Mouse (Mus musculus): ENCODE measurements around the gene Ttl. TPM values are rescaled to one million over a fixed set of nuclear protein-coding genes. Genes with fewer than 3 reads are reported as not detected.

The Ttl gene
- polyA plus RNA-seq, 1 experiment = 2.2 TPM

GRCm38 (mm10) chr2:129121986-129122385, 56.2 kb downstream of the Ttl start:
- no peaks in the 10 kb centered on the region for H3K4me1 ChIP-seq (ENCODE audit: control insufficient read depth, insufficient read depth, low read length)
- H3K4me3 ChIP-seq (replicated peaks; ENCODE audit: control insufficient read depth, low read depth, low read length) = no peak overlapping the region
- 90% methylated on average over 8 of the region's 8 CpGs for WGBS
- no peak overlapping the region for H3K27ac ChIP-seq (ENCODE audit: control insufficient read depth, insufficient read depth, low read depth, low read length, poor library complexity)
- TF ChIP-seq CTCF (IDR thresholded peaks at IDR 0.05; ENCODE audit: control insufficient read depth, insufficient read depth, low read length) = no peak
- no peak for TF ChIP-seq POLR2A (IDR thresholded peaks at IDR 0.05; ENCODE audit: borderline replicate concordance, control insufficient read depth, low read depth, low read length)

- under 1% methylated on average over 35 of the region's 35 CpGs for WGBS
- Histone ChIP-seq H3K4me3 (replicated peaks; ENCODE audit: control insufficient read depth, low read depth, low read length) (peak within 1 kb of the TSS; percentile 76), H3K27ac (ENCODE audit: control insufficient read depth, insufficient read depth, low read depth, low read length, poor library complexity) (peak within 1 kb of the TSS; percentile 86), H3K4me1 (ENCODE audit: control insufficient read depth, insufficient read depth, low read length) (peaks cover 6% of the 10 kb centered on the region; the same call in 1 of the 2 replicates)
- TF ChIP-seq CTCF (IDR thresholded peaks at IDR 0.05; ENCODE audit: control insufficient read depth, insufficient read depth, low read length) (no peak), POLR2A (IDR thresholded peaks at IDR 0.05; ENCODE audit: borderline replicate concordance, control insufficient read depth, low read depth, low read length) (peak; percentile 74; the same call in 1 of the 2 replicates)
These were observed 63.7 kb downstream of the Ttl start, which contains the start of gene Chchd5 for GRCm38 (mm10) chr2:129129412-129129929. Chchd5 (plus strand) TSS chr2:129129700.

- 31% methylated on average over 18 of the region's 18 CpGs for WGBS
- peak overlapping the region; percentile 86 for H3K27ac ChIP-seq (ENCODE audit: control insufficient read depth, insufficient read depth, low read depth, low read length, poor library complexity)
- peak overlapping the region; percentile 76 for H3K4me3 ChIP-seq (replicated peaks; ENCODE audit: control insufficient read depth, low read depth, low read length)
- H3K4me1 ChIP-seq (ENCODE audit: control insufficient read depth, insufficient read depth, low read length) = peaks cover 6% of the 10 kb centered on the region; the same call in 1 of the 2 replicates
- TF ChIP-seq CTCF (IDR thresholded peaks at IDR 0.05; ENCODE audit: control insufficient read depth, insufficient read depth, low read length) = no peak
- no peak for TF ChIP-seq POLR2A (IDR thresholded peaks at IDR 0.05; ENCODE audit: borderline replicate concordance, control insufficient read depth, low read depth, low read length)
These were observed 64.3 kb downstream of the Ttl start for GRCm38 (mm10) chr2:129129987-129130545.

- H3K4me3 ChIP-seq (replicated peaks; ENCODE audit: control insufficient read depth, low read depth, low read length) = peak overlapping the region; percentile 22
- H3K4me1 ChIP-seq (ENCODE audit: control insufficient read depth, insufficient read depth, low read length) = peaks cover 6% of the 10 kb centered on the region; the same call in 1 of the 2 replicates
- no peak for TF ChIP-seq CTCF (IDR thresholded peaks at IDR 0.05; ENCODE audit: control insufficient read depth, insufficient read depth, low read length)
- TF ChIP-seq POLR2A (IDR thresholded peaks at IDR 0.05; ENCODE audit: borderline replicate concordance, control insufficient read depth, low read depth, low read length) = no peak
- H3K27ac ChIP-seq (ENCODE audit: control insufficient read depth, insufficient read depth, low read depth, low read length, poor library complexity) = no peak overlapping the region
- 91% methylated on average over 2 of the region's 2 CpGs for WGBS
These were observed 65.0 kb downstream of the Ttl start for GRCm38 (mm10) chr2:129130776-129131175.

- Histone ChIP-seq H3K27ac (ENCODE audit: control insufficient read depth, insufficient read depth, low read depth, low read length, poor library complexity) (no peak overlapping the region), H3K4me1 (ENCODE audit: control insufficient read depth, insufficient read depth, low read length) (peaks cover 6% of the 10 kb centered on the region; the same call in 1 of the 2 replicates), H3K4me3 (replicated peaks; ENCODE audit: control insufficient read depth, low read depth, low read length) (no peak overlapping the region)
- 79% methylated on average over 7 of the region's 7 CpGs for WGBS
- TF ChIP-seq POLR2A (IDR thresholded peaks at IDR 0.05; ENCODE audit: borderline replicate concordance, control insufficient read depth, low read depth, low read length) (no peak), CTCF (IDR thresholded peaks at IDR 0.05; ENCODE audit: control insufficient read depth, insufficient read depth, low read length) (no peak)
These were observed 66.5 kb downstream of the Ttl start for GRCm38 (mm10) chr2:129132231-129132630.

- H3K27ac ChIP-seq (ENCODE audit: control insufficient read depth, insufficient read depth, low read depth, low read length, poor library complexity) = no peak overlapping the region
- TF ChIP-seq POLR2A (IDR thresholded peaks at IDR 0.05; ENCODE audit: borderline replicate concordance, control insufficient read depth, low read depth, low read length) (no peak), CTCF (IDR thresholded peaks at IDR 0.05; ENCODE audit: control insufficient read depth, insufficient read depth, low read length) (no peak)
These were observed 67.5 kb downstream of the Ttl start for GRCm38 (mm10) chr2:129133006-129133805.

GRCm38 (mm10) chr2:129139906-129140305, 74.2 kb downstream of the Ttl start:
- Histone ChIP-seq H3K4me3 (replicated peaks; ENCODE audit: control insufficient read depth, low read depth, low read length) (no peak overlapping the region), H3K27ac (ENCODE audit: control insufficient read depth, insufficient read depth, low read depth, low read length, poor library complexity) (no peak overlapping the region), H3K4me1 (ENCODE audit: control insufficient read depth, insufficient read depth, low read length) (no peaks in the 10 kb centered on the region; the same call in 1 of the 2 replicates)
- no peak for TF ChIP-seq POLR2A (IDR thresholded peaks at IDR 0.05; ENCODE audit: borderline replicate concordance, control insufficient read depth, low read depth, low read length)
- TF ChIP-seq CTCF (IDR thresholded peaks at IDR 0.05; ENCODE audit: control insufficient read depth, insufficient read depth, low read length) = no peak
- 85% methylated on average over 10 of the region's 10 CpGs for WGBS

More at GRCm38 (mm10) chr2:129133006-129133805, 67.5 kb downstream of the Ttl start:
- no peak overlapping the region for H3K4me3 ChIP-seq (replicated peaks; ENCODE audit: control insufficient read depth, low read depth, low read length)
- WGBS = 90% methylated on average over 14 of the region's 14 CpGs
- peaks cover 6% of the 10 kb centered on the region; the same call in 1 of the 2 replicates for H3K4me1 ChIP-seq (ENCODE audit: control insufficient read depth, insufficient read depth, low read length)

Other genes with a start within 250 kb of the Ttl start
- 5.1 and 7.7 TPM in 2 replicates for gene Tmem87b, start 247.8 kb upstream of the Ttl start, polyA plus RNA-seq (2011; ENCODE audit: insufficient read depth, insufficient read length, low replicate concordance, missing spikeins)
- not detected in 2 replicates for gene Fbln7, start 203.0 kb upstream of the Ttl start, polyA plus RNA-seq (2011; ENCODE audit: insufficient read depth, insufficient read length, low replicate concordance, missing spikeins)
- 3.2 and 3.4 TPM in 2 replicates for gene Zc3h8, start 121.9 kb upstream of the Ttl start, polyA plus RNA-seq (2011; ENCODE audit: insufficient read depth, insufficient read length, low replicate concordance, missing spikeins)
- 2.0 and 2.3 TPM in 2 replicates for gene Zc3h6, start 98.5 kb upstream of the Ttl start, polyA plus RNA-seq (2011; ENCODE audit: insufficient read depth, insufficient read length, low replicate concordance, missing spikeins)
- 1.1 and 1.3 TPM in 2 replicates for gene Gm10762, start 98.2 kb upstream of the Ttl start, polyA plus RNA-seq (2011; ENCODE audit: insufficient read depth, insufficient read length, low replicate concordance, missing spikeins)
- not detected in 2 replicates for gene Vinac1, start 17.8 kb upstream of the Ttl start, polyA plus RNA-seq (2011; ENCODE audit: insufficient read depth, insufficient read length, low replicate concordance, missing spikeins)
- 7.9 and 21.6 TPM in 2 replicates for gene Polr1b, start 35.1 kb downstream of the Ttl start, polyA plus RNA-seq (2011; ENCODE audit: insufficient read depth, insufficient read length, low replicate concordance, missing spikeins)
- gene Chchd5, start 63.8 kb downstream of the Ttl start, polyA plus RNA-seq (2011; ENCODE audit: insufficient read depth, insufficient read length, low replicate concordance, missing spikeins) = 11.7 and 19.9 TPM in 2 replicates
- gene Slc20a1, start 132.8 kb downstream of the Ttl start, polyA plus RNA-seq (2011; ENCODE audit: insufficient read depth, insufficient read length, low replicate concordance, missing spikeins) = 84.8 and 139 TPM in 2 replicates
- 22.9 and 27.3 TPM in 2 replicates for gene Ckap2l, start 231.3 kb downstream of the Ttl start, polyA plus RNA-seq (2011; ENCODE audit: insufficient read depth, insufficient read length, low replicate concordance, missing spikeins)
- 2.8 and 5.9 TPM in 2 replicates for gene Il1a, start 244.0 kb downstream of the Ttl start, polyA plus RNA-seq (2011; ENCODE audit: insufficient read depth, insufficient read length, low replicate concordance, missing spikeins)

Data from bone marrow, adult 2 months (tissue).